Mouse (Mus musculus) brain, adult 2 months (tissue): ENCODE data around the gene Celf6.

Experiments
- DNase-seq: peaks from one replicate; pipeline ENCODE4 v3.0.0; 2011; ENCODE audit warnings: low read depth, low spot score

The Celf6 gene

GRCm38 (mm10) chr9:59588252-59588651 is 10.5 kb downstream of the Celf6 start:
- peak; percentile 84 for DNase-seq

DNA sequence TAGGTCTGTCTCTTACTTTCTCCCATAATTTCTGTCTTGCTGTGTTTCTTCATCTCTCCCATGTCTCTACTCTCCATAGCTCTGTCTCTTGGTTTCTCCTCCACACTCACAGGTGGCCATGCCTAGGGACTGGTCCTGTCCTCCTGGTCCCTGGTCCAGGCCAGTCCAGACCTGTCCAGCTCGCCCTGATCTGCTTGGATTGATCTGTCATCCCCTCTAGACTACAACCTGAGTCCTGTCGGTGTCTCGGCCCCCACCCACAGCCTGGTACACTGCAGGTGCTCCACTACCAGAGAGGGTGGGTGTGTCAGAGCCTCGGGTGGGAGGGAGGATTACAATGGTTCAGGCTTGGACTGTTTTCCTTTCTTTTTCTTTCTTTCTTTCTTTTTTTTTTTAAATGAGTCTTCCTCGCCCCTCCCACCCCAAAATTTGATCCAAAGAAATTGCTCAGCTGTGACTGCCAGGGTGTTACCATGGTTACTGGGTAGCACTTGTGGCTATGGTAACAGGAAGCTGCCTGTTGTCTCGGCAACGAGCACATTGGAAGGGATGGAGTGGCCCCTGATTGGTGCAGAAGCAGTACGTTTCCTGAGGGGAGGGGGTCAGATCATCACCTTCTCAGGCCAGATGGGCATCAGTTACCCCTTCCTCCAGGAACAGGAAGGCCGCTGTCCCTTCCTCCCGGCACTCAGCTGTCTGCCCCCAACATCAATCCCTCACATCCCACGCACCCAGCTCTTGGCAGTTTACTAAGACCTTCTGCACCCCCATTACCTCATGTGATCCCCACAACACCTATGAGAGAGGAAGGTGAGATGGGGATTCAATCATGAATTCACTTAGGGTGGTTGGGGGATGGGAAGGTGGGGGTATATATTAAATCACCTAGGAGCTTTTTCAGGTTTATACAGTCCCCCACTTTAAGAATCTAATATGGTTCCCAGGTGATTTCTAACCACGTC is 11.3 kb downstream of the Celf6 start:
- DNase-seq: peak; percentile 96

DNA sequence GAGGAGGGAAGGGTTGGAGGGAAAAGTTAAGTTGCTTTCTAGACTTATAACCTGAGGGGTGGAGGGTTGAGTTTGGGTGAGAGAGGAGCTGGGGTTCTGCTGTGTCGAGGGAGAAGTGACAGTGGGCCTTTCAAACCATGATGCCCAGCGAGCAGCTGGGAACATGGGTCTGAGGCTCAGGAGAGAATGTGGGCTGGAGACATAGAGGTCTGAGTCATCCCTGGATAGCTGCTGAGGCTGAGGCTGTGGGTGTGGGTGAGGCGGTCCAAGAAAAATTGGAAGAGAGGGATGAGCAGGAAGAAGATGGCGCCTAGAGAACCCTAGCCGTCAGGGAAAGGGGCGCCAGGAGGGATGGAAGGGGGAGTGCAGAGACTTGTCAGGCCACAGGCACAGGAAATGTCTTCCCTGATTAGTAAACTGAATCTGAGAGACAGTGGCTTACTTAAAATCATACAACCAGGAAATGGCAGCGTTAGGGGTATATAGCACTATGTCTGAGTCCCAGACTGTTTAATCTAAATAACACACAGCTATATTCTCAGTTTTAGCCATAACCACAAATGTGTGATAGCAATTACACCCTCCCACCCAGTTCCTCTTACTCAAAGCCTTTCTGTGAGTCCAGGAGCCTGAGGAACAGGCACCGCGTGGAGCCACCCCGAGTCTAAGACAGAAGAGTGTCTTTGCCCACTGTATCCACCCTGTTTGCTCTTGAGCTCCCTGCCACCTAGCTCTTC is 12.2 kb downstream of the Celf6 start:
- peak; percentile 91 for DNase-seq

DNA sequence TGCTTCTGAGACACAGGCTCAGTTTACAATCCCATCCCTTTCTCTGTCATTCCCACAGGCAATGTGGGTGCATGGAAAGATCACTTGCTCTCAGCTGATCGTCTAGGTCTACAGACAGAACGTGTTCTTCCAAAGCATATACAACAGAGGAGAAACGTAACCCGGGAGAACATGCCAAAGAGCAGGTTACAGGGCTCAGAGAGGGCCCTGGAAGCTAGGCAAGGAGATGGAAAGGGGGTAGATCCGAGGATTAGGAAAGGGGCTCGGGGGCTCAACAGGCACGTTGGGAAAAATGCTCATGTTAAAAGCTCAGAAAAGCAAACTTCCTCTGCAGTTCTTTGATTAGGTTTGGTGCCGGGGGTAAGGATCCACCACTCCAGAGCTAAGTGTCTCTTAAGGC is 23.9 kb downstream of the Celf6 start:
- DNase-seq: no peak

DNA sequence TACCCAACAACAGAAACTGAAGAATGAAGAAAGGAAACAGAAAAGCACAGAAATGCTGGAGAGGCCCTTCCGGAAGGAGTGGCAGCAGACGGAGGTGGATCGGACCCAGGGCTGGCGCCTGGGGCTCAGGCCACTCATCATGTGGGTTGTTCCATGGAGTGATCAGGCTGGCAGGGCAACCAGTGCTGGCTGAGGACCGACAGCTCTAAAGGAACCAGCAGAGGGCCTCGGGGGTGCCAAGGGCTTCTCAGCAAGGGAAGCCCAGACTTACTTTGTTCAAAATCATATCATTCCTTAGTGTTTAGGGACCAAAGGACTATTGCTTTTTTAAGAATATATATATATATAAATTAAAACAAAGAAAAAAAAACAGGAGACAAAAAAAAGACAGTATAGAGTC is 28.2 kb downstream of the Celf6 start:
- no peak for DNase-seq

- no peak for DNase-seq
Measured at GRCm38 (mm10) chr9:59610950-59611349, 33.2 kb downstream of the Celf6 start.

GRCm38 (mm10) chr9:59615797-59616196 is 38.1 kb downstream of the Celf6 start:
- no peak for DNase-seq

DNA sequence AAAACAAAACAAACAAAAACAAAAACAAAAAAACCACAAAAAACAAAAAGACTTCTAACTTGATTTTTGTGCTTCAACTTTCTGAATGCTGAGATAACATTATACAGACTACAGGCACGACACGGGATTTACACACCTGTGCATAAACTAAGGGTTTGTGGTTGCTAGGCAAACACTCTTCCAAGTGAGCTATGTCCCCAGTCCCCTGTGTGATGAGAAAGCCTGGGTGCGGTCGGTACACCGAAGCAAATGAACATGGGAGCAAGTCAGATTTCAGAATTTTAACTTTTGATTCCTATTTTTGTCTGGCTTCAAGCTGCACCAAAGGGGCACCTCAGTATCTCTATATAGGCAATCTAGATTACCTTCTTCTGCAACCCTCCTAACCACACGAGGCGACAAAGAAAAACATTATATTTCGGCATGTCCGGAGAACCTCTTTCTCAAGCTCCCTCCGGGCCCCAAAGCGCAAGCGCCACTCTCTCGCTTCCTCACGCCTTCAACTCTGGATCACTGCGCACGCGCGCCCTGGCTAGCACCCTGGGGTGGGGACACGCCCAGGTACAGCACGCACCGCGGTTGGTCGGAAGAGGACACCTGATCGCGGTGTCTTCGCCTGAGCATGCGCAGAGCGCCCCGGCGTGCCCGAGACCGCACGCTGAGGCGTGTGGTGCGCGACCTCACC is 39.0 kb downstream of the Celf6 start, which contains the start of gene Parp6:
Gene Parp6, plus strand, starts transcription at position 663 of the 685 bp plus-strand sequence.
- DNase-seq: peak; percentile 99

DNA sequence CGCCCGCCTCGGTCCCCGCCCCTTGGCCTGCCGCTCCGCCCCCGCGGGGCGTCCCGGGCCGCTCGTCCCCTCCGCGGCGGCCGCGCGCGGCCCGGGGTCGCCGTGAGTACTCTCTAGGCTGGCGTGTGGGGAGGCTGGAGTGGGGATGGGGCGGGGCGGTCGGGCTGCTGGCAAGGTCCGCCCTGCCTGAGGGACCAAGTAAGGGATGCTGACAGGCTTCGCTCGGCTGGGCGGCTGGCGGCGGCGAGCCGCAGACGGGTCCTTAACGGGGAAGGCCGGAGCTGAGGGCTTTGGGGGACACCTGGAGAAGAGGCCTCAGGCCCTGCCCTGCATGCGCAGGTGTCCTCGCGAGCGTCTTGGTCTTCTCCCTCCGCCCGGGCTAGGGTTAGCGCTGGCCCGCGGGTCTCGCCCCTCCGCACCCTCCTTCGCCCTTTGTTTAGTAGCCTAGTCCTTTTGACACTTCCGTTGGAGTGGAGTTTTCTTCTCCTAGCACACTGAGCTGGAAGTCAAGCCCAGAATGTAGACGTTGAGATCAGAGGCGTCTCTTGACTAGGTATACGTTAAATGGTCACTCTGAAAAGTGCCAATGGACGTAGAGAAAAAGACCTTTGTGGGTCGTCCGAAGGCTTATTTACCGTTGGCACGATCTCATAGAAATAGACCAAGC is 39.7 kb downstream of the Celf6 start:
- no peak for DNase-seq

DNA sequence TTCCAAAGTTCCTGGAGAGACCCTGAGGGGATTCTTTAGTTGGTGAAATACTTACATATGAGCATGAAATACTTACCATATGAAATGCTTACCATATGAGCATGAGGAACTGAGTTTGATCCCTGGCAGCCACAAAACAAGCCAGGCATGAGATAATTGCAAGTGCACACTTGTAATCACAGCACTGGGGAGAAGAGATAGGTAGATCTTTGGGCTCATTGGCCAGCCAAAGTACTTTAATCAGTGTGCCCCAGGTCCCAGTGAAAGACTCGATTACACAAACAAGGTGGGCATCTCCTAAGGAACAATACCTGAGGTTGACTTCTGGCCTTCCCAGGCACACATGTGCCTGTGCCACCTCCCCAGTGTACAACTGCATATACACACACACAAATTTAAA is 60.7 kb downstream of the Celf6 start:
- no peak for DNase-seq

DNA sequence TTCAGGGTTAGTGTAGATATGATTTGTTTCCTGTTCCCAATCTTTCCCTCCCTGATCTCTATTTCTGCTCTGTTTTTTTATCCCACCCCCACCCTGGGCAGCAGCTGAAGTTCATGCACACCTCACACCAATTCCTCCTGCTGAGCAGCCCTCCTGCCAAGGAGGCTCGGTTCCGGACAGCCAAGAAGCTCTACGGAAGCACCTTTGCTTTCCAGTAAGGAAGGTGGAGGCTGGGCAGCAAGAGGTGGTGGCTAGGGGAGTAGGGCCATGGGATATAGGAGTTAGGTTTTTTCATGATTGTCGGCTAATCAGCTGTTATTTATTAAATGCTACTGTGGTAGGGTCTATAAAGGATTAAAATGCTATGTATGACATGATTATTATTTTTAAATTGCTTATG is 62.2 kb downstream of the Celf6 start:
- DNase-seq: no peak

DNA sequence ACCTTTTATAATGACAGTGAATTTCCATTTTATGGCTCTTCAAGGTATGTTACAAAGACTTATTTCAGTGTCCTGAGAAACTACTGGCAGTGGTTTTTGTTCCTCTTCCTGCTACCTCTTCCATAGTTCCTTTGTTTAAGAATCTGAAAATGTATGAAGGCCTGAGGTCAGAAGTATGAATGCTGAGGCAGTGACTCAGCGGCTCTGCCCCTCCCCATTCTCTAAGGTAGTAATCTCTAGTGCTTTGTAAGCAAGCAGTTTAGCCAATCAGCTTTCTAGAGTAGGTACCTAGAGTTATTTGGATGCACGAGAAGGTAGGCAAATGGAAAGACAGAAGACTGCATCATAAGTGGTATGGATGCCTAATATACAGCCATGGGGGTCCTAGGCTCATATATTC is 63.6 kb downstream of the Celf6 start:
- no peak for DNase-seq

DNA sequence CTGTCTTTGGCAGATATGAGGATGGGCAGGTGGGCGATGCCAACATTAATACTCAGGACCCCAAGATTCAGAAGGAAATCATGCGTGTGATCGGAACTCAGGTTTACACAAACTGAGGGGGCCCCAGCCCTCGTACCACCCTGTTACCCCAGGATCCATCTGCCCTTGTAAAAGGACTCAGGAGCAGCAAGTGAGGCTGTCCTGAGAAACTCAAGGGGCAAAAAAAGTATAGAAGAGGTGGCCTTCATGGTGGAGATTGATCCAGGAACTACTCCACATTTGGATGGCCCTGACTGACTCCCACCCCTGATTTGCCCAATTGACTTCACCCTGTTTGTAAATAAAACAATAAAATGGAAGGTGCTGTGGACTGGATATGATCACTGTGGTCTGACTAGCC is 72.2 kb downstream of the Celf6 start:
- no peak for DNase-seq

DNA sequence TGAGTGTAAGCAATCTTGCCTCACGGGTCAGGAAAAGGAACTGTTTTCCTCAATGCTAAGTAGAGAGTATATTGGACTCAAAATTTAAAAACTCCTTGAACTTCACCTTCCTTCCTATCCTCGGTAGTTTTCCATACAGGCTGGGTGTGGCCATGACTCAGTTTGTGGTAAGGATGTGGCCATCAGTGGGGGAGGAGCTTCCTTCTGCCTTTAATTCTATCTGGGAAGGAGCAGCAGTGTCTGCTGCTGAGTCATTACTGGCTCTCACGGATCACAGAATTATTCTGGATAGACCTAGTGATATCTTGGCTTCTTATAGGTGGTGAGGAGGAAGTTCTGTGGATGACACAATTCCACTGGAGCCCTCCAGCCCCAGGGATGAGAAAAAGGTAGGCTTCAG is 75.7 kb downstream of the Celf6 start:
- peak; percentile 87 for DNase-seq

- DNase-seq: no peak
Measured at GRCm38 (mm10) chr9:59654450-59654983, 76.8 kb downstream of the Celf6 start.

- DNase-seq: peak; percentile 100
Measured at GRCm38 (mm10) chr9:59655958-59656634, 78.4 kb downstream of the Celf6 start, which contains the start of gene Pkm. Gene Pkm (plus strand): TSS chr9:59656368.
